Mouse (Mus musculus) stomach, embryonic 16.5 days (tissue): ENCODE measurements around the gene Carmil1. TPM values are rescaled to one million over a fixed set of nuclear protein-coding genes. Genes with fewer than 3 reads are reported as not detected.

Experiments used
- ATAC-seq: fragments of 200-750 bp; cut with Nextera tagmentation; 2 replicates; pipeline ENCODE4 v1.8.0; 2017; ENCODE audit warnings: moderate number of reproducible peaks, moderate TSS enrichment; ENCODE audit not compliant: insufficient read depth, low FRiP score
- H3K27ac ChIP-seq: fragments of 300-500 bp; sonication (generic); 2 replicates; pipeline ENCODE4 v1.5.1; 2014; ENCODE audit warnings: low read length
- H3K27me3 ChIP-seq: fragments of 300-500 bp; sonication (generic); 2 replicates; pipeline ENCODE4 v1.6.1; 2014; ENCODE audit warnings: low read length, control low read depth, mixed read lengths; ENCODE audit not compliant: control insufficient read depth, insufficient read depth
- H3K36me3 ChIP-seq: fragments of 300-500 bp; sonication (generic); 2 replicates; pipeline ENCODE4 v1.6.1; 2014; ENCODE audit warnings: low read length; ENCODE audit not compliant: control insufficient read depth, insufficient read depth
- H3K4me1 ChIP-seq: fragments of 300-500 bp; sonication (generic); 2 replicates; pipeline ENCODE4 v1.6.1; 2014; ENCODE audit warnings: low read length, control low read depth, mixed read lengths; ENCODE audit not compliant: control insufficient read depth, insufficient read depth
- H3K4me2 ChIP-seq: fragments of 300-500 bp; sonication (generic); 2 replicates; pipeline ENCODE4 v1.6.1; 2014; ENCODE audit warnings: low read depth, low read length, mixed read lengths
- H3K4me3 ChIP-seq: fragments of 300-500 bp; sonication (generic); replicated peaks from 2 replicates; pipeline ENCODE4 v1.5.1; 2014; ENCODE audit warnings: mild to moderate bottlenecking, low read length
- H3K9ac ChIP-seq: fragments of 300-500 bp; sonication (generic); 2 replicates; pipeline ENCODE4 v1.6.1; 2014; ENCODE audit warnings: low read length
- H3K9me3 ChIP-seq: fragments of 300-500 bp; sonication (generic); replicated peaks from 2 replicates; pipeline ENCODE4 v1.6.1; 2016; ENCODE audit warnings: low read length, control low read depth; ENCODE audit not compliant: control insufficient read depth
- WGBS: fragments of 180-500 bp; shearing (Covaris S2); extraction: QIAGEN DNeasy Blood & Tissue Kit; methylation state at CpG from one replicate; pipeline ENCODE4 v1.1.7; 2014; 5-methylcytosine and 5-hydroxymethylcytosine counted together
- polyA plus RNA-seq: library from polyadenylated mRNA; unstranded; fragments of >200 nt; fragmentation: Nextera tagmentation; extraction: Ambion mirVana; gene quantifications from 2 replicates; pipeline ENCODE4 v1.2.1, GENCODE M21; 2015

Carmil1 gene
- polyA plus RNA-seq, 1 experiment from 2014 or later, result 41.6 TPM

DNA sequence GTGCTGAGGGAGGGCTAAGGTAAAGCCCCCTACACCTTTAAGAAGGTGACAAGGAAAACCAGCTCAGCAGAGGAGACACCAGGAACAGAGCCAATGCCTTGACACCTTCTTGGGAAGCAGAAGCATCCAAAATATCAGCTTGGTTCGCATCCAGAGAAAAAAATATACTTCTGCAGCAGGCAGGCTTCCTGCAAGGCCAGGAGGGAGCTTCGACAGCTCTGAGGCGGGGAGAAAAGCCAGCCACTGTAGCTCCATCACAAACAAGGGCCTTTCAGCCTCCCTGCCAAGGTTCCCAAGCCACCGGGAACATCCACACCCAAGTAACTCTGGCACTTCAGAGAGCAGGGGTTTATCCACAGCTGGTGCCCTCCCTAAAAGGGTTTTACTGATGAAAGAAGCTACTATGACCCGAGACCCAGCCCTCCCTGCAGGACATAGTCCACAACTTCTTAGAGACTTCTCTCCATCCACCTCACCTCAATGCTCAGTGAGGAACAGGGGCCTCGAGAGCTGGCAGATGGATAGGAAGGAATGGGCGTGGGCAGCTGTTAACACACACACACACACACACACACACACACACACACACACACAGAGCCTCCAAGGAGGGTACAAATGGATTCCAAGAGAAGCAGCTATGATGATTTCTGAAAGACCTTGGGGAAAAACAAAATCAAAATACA is 80.6 kb downstream of the Carmil1 start:
- H3K27ac ChIP-seq, result no peak overlapping the region
- ATAC-seq, result no peak
- no peak overlapping the region for H3K9ac ChIP-seq
- H3K4me3 ChIP-seq, result no peak overlapping the region
- H3K9me3 ChIP-seq, result no peaks in the 10 kb centered on the region
- H3K36me3 ChIP-seq, result no peaks in the 10 kb centered on the region
- 32% methylated on average over 7 of the region's 7 CpGs for WGBS
- no peak overlapping the region for H3K4me2 ChIP-seq
- H3K4me1 ChIP-seq, result peaks cover 9% of the 10 kb centered on the region
- no peaks in the 10 kb centered on the region for H3K27me3 ChIP-seq

GRCm38 (mm10) chr13:24198396-24198924 is 82.1 kb downstream of the Carmil1 start:
- no peak for ATAC-seq
- Histone ChIP-seq H3K4me1 (peaks cover 14% of the 10 kb centered on the region), H3K4me3 (no peak overlapping the region), H3K9me3 (peaks cover 3% of the 10 kb centered on the region; the same call in 1 of the 2 replicates), H3K27me3 (no peaks in the 10 kb centered on the region), H3K4me2 (no peak overlapping the region), H3K36me3 (no peaks in the 10 kb centered on the region), H3K27ac (no peak overlapping the region), H3K9ac (no peak overlapping the region)
- 84% methylated on average over 2 of the region's 2 CpGs for WGBS

DNA sequence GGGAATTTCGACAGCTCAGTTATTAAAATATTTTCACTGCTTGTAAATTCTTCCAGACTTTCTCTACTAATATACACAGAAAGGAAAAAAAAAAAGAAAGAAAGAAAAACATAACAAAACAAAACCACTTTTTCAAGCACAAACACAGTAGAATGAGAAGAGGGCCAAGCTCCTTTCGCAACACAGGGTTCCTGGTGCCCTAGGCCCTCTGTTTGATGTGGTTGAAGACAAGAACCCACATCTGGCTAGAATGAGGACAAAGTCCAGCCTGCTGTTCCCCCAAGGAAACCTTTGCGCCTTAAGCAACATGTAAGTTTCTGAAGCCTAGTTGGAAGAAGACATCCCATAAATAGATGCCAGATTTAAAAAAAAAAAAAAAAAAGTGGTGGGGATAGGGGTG is 85.2 kb downstream of the Carmil1 start:
- no peak overlapping the region for H3K9ac ChIP-seq
- H3K36me3 ChIP-seq, result no peaks in the 10 kb centered on the region
- no peaks in the 10 kb centered on the region for H3K27me3 ChIP-seq
- H3K27ac ChIP-seq, result no peak overlapping the region
- no peak overlapping the region for H3K4me2 ChIP-seq
- no peak overlapping the region for H3K4me3 ChIP-seq
- H3K4me1 ChIP-seq, result peaks cover 14% of the 10 kb centered on the region
- H3K9me3 ChIP-seq, result peaks cover 3% of the 10 kb centered on the region; the same call in 1 of the 2 replicates
- 64% methylated on average over 3 of the region's 3 CpGs for WGBS
- ATAC-seq, result no peak

- H3K4me1 ChIP-seq, result peaks cover 5% of the 10 kb centered on the region; the same call in 1 of the 2 replicates
- no peak overlapping the region for H3K27ac ChIP-seq
- H3K4me2 ChIP-seq, result no peak overlapping the region
- 80% methylated on average over 5 of the region's 5 CpGs for WGBS
- peaks cover 3% of the 10 kb centered on the region; the same call in 1 of the 2 replicates for H3K9me3 ChIP-seq
- H3K27me3 ChIP-seq, result no peaks in the 10 kb centered on the region
- H3K36me3 ChIP-seq, result no peaks in the 10 kb centered on the region
- no peak for ATAC-seq
- H3K4me3 ChIP-seq, result no peak overlapping the region
- H3K9ac ChIP-seq, result no peak overlapping the region
Observed at GRCm38 (mm10) chr13:24194018-24194417, 86.6 kb downstream of the Carmil1 start.

- Histone ChIP-seq H3K9me3 (peaks cover 3% of the 10 kb centered on the region; the same call in 1 of the 2 replicates), H3K27me3 (no peaks in the 10 kb centered on the region), H3K4me3 (no peak overlapping the region), H3K36me3 (no peaks in the 10 kb centered on the region), H3K4me2 (no peak overlapping the region), H3K4me1 (peaks cover 5% of the 10 kb centered on the region; the same call in 1 of the 2 replicates), H3K27ac (no peak overlapping the region), H3K9ac (no peak overlapping the region)
- WGBS, result 67% methylated on average over 9 of the region's 9 CpGs
- ATAC-seq, result no peak
Observed at GRCm38 (mm10) chr13:24190875-24191663, 89.5 kb downstream of the Carmil1 start.

DNA sequence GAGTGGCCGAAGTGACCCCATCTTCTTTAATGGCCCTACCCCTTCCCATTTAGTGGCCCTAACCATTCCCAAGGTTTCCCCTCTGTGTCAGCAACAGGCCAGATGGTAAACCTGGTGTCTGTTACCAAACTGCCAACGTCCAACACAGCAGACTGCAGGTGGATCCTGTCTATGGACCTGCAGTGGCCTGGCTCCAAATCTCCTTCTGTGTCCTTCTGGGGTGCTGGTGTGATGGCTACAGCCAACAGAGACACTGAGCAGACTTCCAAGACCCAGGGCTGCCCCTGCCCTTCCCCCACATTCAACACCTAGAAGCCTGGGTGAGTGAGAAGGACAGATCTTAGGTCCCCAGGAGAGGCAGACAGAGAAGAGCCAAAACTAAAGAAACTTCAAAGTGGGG is 93.6 kb downstream of the Carmil1 start:
- Histone ChIP-seq H3K4me3 (no peak overlapping the region), H3K4me1 (no peaks in the 10 kb centered on the region), H3K36me3 (no peaks in the 10 kb centered on the region), H3K9ac (no peak overlapping the region), H3K27me3 (no peaks in the 10 kb centered on the region), H3K27ac (no peak overlapping the region), H3K4me2 (no peak overlapping the region), H3K9me3 (no peaks in the 10 kb centered on the region)
- no peak for ATAC-seq
- WGBS, result 57% methylated on average over 2 of the region's 2 CpGs

DNA sequence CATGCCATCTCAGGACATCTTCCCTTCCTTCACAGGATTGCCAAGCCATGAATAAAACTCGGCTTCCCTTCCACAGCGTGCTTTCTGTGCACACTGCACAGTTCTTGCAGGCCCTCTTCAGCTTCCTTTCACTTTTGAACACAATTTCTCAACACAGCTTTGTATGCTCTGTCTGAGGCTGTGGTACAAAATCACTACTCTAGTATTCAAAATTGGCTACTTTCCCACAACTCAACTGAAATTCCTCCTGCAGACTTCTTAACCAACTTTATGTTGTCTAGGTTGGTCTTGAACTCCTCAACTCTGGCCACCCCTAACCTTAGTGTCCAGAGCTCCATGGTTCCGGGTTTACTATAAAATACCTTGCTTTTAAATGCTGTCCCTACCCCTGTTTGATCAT is 95.0 kb downstream of the Carmil1 start:
- Histone ChIP-seq H3K9ac (no peak overlapping the region), H3K27me3 (no peaks in the 10 kb centered on the region), H3K4me1 (no peaks in the 10 kb centered on the region), H3K36me3 (no peaks in the 10 kb centered on the region), H3K4me2 (no peak overlapping the region), H3K4me3 (no peak overlapping the region), H3K27ac (no peak overlapping the region), H3K9me3 (no peaks in the 10 kb centered on the region)
- WGBS, result 85% methylated on average over 3 of the region's 3 CpGs
- no peak for ATAC-seq

- Histone ChIP-seq H3K27me3 (no peaks in the 10 kb centered on the region), H3K9me3 (no peaks in the 10 kb centered on the region), H3K4me3 (no peak overlapping the region), H3K36me3 (no peaks in the 10 kb centered on the region), H3K4me2 (no peak overlapping the region), H3K9ac (no peak overlapping the region), H3K4me1 (no peaks in the 10 kb centered on the region), H3K27ac (peak overlapping the region; percentile 62)
- peak; percentile 73; the same call in 1 of the 2 replicates for ATAC-seq
- WGBS, result 26% methylated on average over 6 of the region's 6 CpGs
Observed at GRCm38 (mm10) chr13:24182878-24183277, 97.7 kb downstream of the Carmil1 start.

GRCm38 (mm10) chr13:24179538-24179937 is 101.1 kb downstream of the Carmil1 start:
- H3K4me2 ChIP-seq, result no peak overlapping the region
- no peak overlapping the region for H3K9ac ChIP-seq
- 80% methylated on average over 10 of the region's 10 CpGs for WGBS
- no peaks in the 10 kb centered on the region for H3K4me1 ChIP-seq
- H3K27me3 ChIP-seq, result no peaks in the 10 kb centered on the region
- no peak overlapping the region for H3K27ac ChIP-seq
- ATAC-seq, result no peak
- H3K9me3 ChIP-seq, result no peaks in the 10 kb centered on the region
- H3K36me3 ChIP-seq, result no peaks in the 10 kb centered on the region
- no peak overlapping the region for H3K4me3 ChIP-seq
